Mouse (Mus musculus): ENCODE measurements at regions not wholly inside any gene's neighbourhood (a gene's known extent, or its start where the extent isn't known, plus 50 kb on each side); places are given as distances from the start of the nearest gene placed in this dataset.

DNA sequence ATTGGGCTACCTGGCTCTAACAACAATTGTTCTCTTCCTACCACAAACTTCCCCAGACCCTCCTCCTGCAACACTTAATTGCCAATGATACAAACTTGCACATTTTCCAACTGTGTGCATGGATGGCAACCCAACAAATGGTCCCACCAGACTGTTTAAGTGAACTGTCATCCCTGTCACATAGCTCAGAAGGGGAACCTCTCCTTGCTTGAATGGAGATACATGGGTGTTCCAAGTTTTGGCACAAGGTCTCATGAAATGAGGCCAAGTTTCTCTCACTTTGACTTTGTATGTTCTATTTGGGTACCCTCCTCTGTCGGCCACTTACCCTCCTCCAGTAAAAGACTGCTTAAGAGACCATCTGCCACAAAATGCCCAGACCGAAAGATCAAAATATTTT is 507.2 kb upstream of the Nr3c2 start:
- TF ChIP-seq MAX (IDR thresholded peaks at IDR 0.05; ENCODE audit: low read length) = no peak
- no peak for TF ChIP-seq CHD1 (IDR thresholded peaks at IDR 0.05; ENCODE audit: low read depth, low read length)
- no peak for TF ChIP-seq TAL1 (IDR thresholded peaks at IDR 0.05; ENCODE audit: low read length)
- no peak for TF ChIP-seq HCFC1 (IDR thresholded peaks at IDR 0.05; ENCODE audit: low read depth, low read length)
- TF ChIP-seq KAT2A (conservative IDR thresholded peaks at IDR 0.05; ENCODE audit: low read depth, low read length) = no peak
- no peak for TF ChIP-seq POLR2AphosphoS5 (IDR thresholded peaks at IDR 0.05; ENCODE audit: borderline replicate concordance, low read depth, low read length)
- no peak for TF ChIP-seq BHLHE40 (IDR thresholded peaks at IDR 0.05; ENCODE audit: borderline replicate concordance, low read depth, low read length)
- TF ChIP-seq ZNF384 (IDR thresholded peaks at IDR 0.05; ENCODE audit: low read depth, low read length) = no peak
- no peak for TF ChIP-seq E2F4 (IDR thresholded peaks at IDR 0.05; ENCODE audit: borderline replicate concordance, low read depth, low read length)
- no peak for TF ChIP-seq CHD2 (IDR thresholded peaks at IDR 0.05; ENCODE audit: low read length)
- TF ChIP-seq CTCF (IDR thresholded peaks at IDR 0.05 in 2 of 3, conservative IDR thresholded peaks at IDR 0.05 in 1 of 3; ENCODE audit: control insufficient read depth in 1 of 3, insufficient read depth in 1 of 3, low read depth in 2 of 3, low read length in 3 of 3, poor library complexity in 1 of 3, severe bottlenecking in 1 of 3) = no peak
- no peak for TF ChIP-seq UBTF (IDR thresholded peaks at IDR 0.05; ENCODE audit: borderline replicate concordance, insufficient read depth, low read depth, low read length)
- TF ChIP-seq MXI1 (IDR thresholded peaks at IDR 0.05; ENCODE audit: low read depth, low read length) = no peak
- TF ChIP-seq ZMIZ1 (IDR thresholded peaks at IDR 0.05; ENCODE audit: low read depth, low read length) = no peak
- TF ChIP-seq SMC3 (IDR thresholded peaks at IDR 0.05; ENCODE audit: low read depth, low read length) = no peak
- no peak for TF ChIP-seq TBP (IDR thresholded peaks at IDR 0.05; ENCODE audit: low read depth, low read length)
- TF ChIP-seq USF1 (IDR thresholded peaks at IDR 0.05; ENCODE audit: low read depth, low read length) = no peak
- no peak for TF ChIP-seq ZC3H11A (IDR thresholded peaks at IDR 0.05; ENCODE audit: low read depth, low read length)
- TF ChIP-seq TCF12 (IDR thresholded peaks at IDR 0.05; ENCODE audit: low read depth, low read length) = no peak
- TF ChIP-seq POLR2A (IDR thresholded peaks at IDR 0.05; ENCODE audit: control insufficient read depth in 1 of 2, insufficient read depth in 1 of 2, low read depth in 1 of 2, low read length in 2 of 2, poor library complexity in 1 of 2) = no peak
- Histone ChIP-seq H3K4me3 (ENCODE audit: control insufficient read depth in 1 of 2, insufficient read depth in 1 of 2, low read depth in 2 of 2, low read length in 2 of 2) (no peak overlapping the region), H3K36me3 (ENCODE audit: control insufficient read depth in 1 of 2, insufficient read depth in 2 of 2, low read length in 2 of 2) (no peaks in the 10 kb centered on the region), H3K27me3 (ENCODE audit: control insufficient read depth in 1 of 2, insufficient read depth in 2 of 2, low read length in 2 of 2) (no peaks in the 10 kb centered on the region), H3K9me3 (replicated peaks; ENCODE audit: insufficient read depth, low read length) (no peaks in the 10 kb centered on the region), H3K9ac (ENCODE audit: control insufficient read depth, low read depth, low read length, poor library complexity, severe bottlenecking) (no peak overlapping the region), H3K79me2 (ENCODE audit: control insufficient read depth, insufficient read depth, low read length, poor library complexity) (no peaks in the 10 kb centered on the region), H3K4me1 (ENCODE audit: control insufficient read depth in 1 of 2, insufficient read depth in 2 of 2, low read length in 2 of 2) (no peaks in the 10 kb centered on the region), H3K27ac (ENCODE audit: control insufficient read depth, low read depth, low read length) (no peak overlapping the region)
- no peak for DNase-seq (ENCODE audit: low read depth, low spot score)

DNA sequence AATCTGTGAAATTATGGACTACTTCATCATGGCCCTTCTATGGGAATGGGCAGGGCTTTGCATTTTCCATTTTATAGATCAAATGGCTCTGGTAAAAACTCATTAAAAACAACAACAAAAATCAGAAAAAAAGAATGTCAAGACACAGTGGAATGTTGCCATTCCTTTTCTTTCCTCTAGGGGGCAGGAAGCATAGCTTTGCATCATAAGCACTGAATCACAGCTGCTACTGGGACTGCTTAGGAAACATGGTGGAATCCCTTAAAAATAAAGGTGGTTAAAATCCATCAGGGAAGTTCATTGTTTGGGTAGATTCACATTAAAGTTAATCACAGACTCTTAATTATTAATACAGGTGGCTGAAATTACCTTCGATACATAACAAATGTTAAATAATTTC is 476.8 kb upstream of the Nr3c2 start:
- no peaks in the 10 kb centered on the region for H3K4me1 ChIP-seq (ENCODE audit: control insufficient read depth in 1 of 2, insufficient read depth in 2 of 2, low read length in 2 of 2)
- no peak overlapping the region for H3K9ac ChIP-seq (ENCODE audit: control insufficient read depth, low read depth, low read length, poor library complexity, severe bottlenecking)
- no peaks in the 10 kb centered on the region for H3K36me3 ChIP-seq (ENCODE audit: control insufficient read depth in 1 of 2, insufficient read depth in 2 of 2, low read length in 2 of 2)
- H3K27me3 ChIP-seq (ENCODE audit: control insufficient read depth in 1 of 2, insufficient read depth in 2 of 2, low read length in 2 of 2) = no peaks in the 10 kb centered on the region
- peak; percentile 3 for DNase-seq (ENCODE audit: low read depth, low spot score)
- no peak overlapping the region for H3K4me3 ChIP-seq (ENCODE audit: control insufficient read depth in 1 of 2, insufficient read depth in 1 of 2, low read depth in 2 of 2, low read length in 2 of 2)
- TF ChIP-seq TBP (IDR thresholded peaks at IDR 0.05; ENCODE audit: low read depth, low read length) (no peak), SMC3 (IDR thresholded peaks at IDR 0.05; ENCODE audit: low read depth, low read length) (no peak), CTCF (IDR thresholded peaks at IDR 0.05 in 2 of 3, conservative IDR thresholded peaks at IDR 0.05 in 1 of 3; ENCODE audit: control insufficient read depth in 1 of 3, insufficient read depth in 1 of 3, low read depth in 2 of 3, low read length in 3 of 3, poor library complexity in 1 of 3, severe bottlenecking in 1 of 3) (peak in 2 of 3 experiments; percentile 25 to 31; a peak in 3 of 6 replicates), TAL1 (IDR thresholded peaks at IDR 0.05; ENCODE audit: low read length) (no peak), CHD1 (IDR thresholded peaks at IDR 0.05; ENCODE audit: low read depth, low read length) (no peak), ZMIZ1 (IDR thresholded peaks at IDR 0.05; ENCODE audit: low read depth, low read length) (no peak), RAD21 (IDR thresholded peaks at IDR 0.05; ENCODE audit: low read depth, low read length) (peak; percentile 16), MAZ (IDR thresholded peaks at IDR 0.05; ENCODE audit: low read depth, low read length) (no peak), KAT2A (conservative IDR thresholded peaks at IDR 0.05; ENCODE audit: low read depth, low read length) (no peak), NELFE (IDR thresholded peaks at IDR 0.05; ENCODE audit: low read depth, low read length) (no peak), MXI1 (IDR thresholded peaks at IDR 0.05; ENCODE audit: low read depth, low read length) (no peak), RCOR1 (IDR thresholded peaks at IDR 0.05; ENCODE audit: low read depth, low read length) (no peak), ELF1 (IDR thresholded peaks at IDR 0.05; ENCODE audit: low read depth, low read length) (no peak), MYB (IDR thresholded peaks at IDR 0.05; ENCODE audit: low read depth, low read length) (no peak)
- no peak overlapping the region for H3K27ac ChIP-seq (ENCODE audit: control insufficient read depth, low read depth, low read length)
- H3K9me3 ChIP-seq (replicated peaks; ENCODE audit: insufficient read depth, low read length) = no peaks in the 10 kb centered on the region
- H3K79me2 ChIP-seq (ENCODE audit: control insufficient read depth, insufficient read depth, low read length, poor library complexity) = no peaks in the 10 kb centered on the region

All from MEL (cell line).